Mouse (Mus musculus): ENCODE results near the gene Ints11.

- no peak for TF ChIP-seq EP300 (IDR thresholded peaks at IDR 0.05; ENCODE audit: low read depth)
- TF ChIP-seq CTCF (IDR thresholded peaks at IDR 0.05; ENCODE audit: low read depth) = no peak
These were observed 36.1 kb upstream of the Ints11 start for GRCm38 (mm10) chr4:155833234-155833633.

All from liver, embryonic 14.5 days (tissue).